Mouse (Mus musculus) layer of hippocampus, postnatal 10 days (tissue): ENCODE data around the gene Hnrnpll. TPM values are rescaled to one million over a fixed set of nuclear protein-coding genes. Genes with fewer than 3 reads are reported as not detected.
"Not testable (repeated sequence)": the region's sequence is repeated elsewhere in the genome, so short reads cannot be mapped to it uniquely, and the experiment has no call there.

ENCODE experiments used
- DNase-seq, 2 experiments: peaks; one replicate each; pipeline ENCODE4 v3.0.0; 2021; ENCODE audit warnings: low spot score in 2 of 2
- total RNA-seq, 2 experiments: library from RNA; stranded (reverse); gene quantifications; 2 replicates each; pipeline ENCODE4 v1.2.3; 2021

The Hnrnpll gene
- total RNA-seq, 2 experiments from 2014 or later: 68.6 to 74.6 TPM

- DNase-seq: not testable (repeated sequence)
Observed at GRCm38 (mm10) chr17:80003851-80004250, 58.3 kb downstream of the Hnrnpll start.

- no peak for DNase-seq
Observed at GRCm38 (mm10) chr17:80002385-80002852, 59.7 kb downstream of the Hnrnpll start.

- no peak for DNase-seq
Observed at GRCm38 (mm10) chr17:79999631-80000030, 62.5 kb downstream of the Hnrnpll start.

GRCm38 (mm10) chr17:79998986-79999385 is 63.1 kb downstream of the Hnrnpll start:
- no peak for DNase-seq

- DNase-seq: no peak
Observed at GRCm38 (mm10) chr17:79995091-79995691, 66.9 kb downstream of the Hnrnpll start.

GRCm38 (mm10) chr17:79992114-79992513 is 70.0 kb downstream of the Hnrnpll start:
- no peak for DNase-seq

GRCm38 (mm10) chr17:79991166-79991958 is 70.8 kb downstream of the Hnrnpll start:
- DNase-seq: no peak

GRCm38 (mm10) chr17:79990161-79990560 is 72.0 kb downstream of the Hnrnpll start:
- no peak for DNase-seq

- DNase-seq: no peak
Observed at GRCm38 (mm10) chr17:79984450-79984849, 77.7 kb downstream of the Hnrnpll start.

- no peak for DNase-seq
Observed at GRCm38 (mm10) chr17:79982955-79983529, 79.1 kb downstream of the Hnrnpll start.

GRCm38 (mm10) chr17:79982548-79982947 is 79.6 kb downstream of the Hnrnpll start:
- no peak for DNase-seq

- no peak for DNase-seq
Observed at GRCm38 (mm10) chr17:79981758-79982481, 80.2 kb downstream of the Hnrnpll start.

- no peak for DNase-seq
Observed at GRCm38 (mm10) chr17:79981348-79981747, 80.8 kb downstream of the Hnrnpll start.

GRCm38 (mm10) chr17:79980421-79981120 is 81.6 kb downstream of the Hnrnpll start:
- no peak for DNase-seq

Other genes with a start within 250 kb of the Hnrnpll start
- 10 to 100 TPM; 60.0 to 60.2 TPM for gene Atl2, start 166.2 kb downstream of the Hnrnpll start, total RNA-seq
- 1 to 10 TPM; 2.9 to 3.7 TPM for gene Galm, start 65.1 kb upstream of the Hnrnpll start, total RNA-seq
- gene Srsf7, start 145.0 kb upstream of the Hnrnpll start, total RNA-seq: 100 to 1,000 TPM; 122 to 141 TPM
- under 1 TPM; 0.16 to 0.22 TPM for gene Ttc39d, start 145.1 kb upstream of the Hnrnpll start, total RNA-seq
- gene Gemin6, start 162.1 kb upstream of the Hnrnpll start, total RNA-seq: 1 to 10 TPM; 5.1 to 6.8 TPM
- gene Morn2, start 227.9 kb upstream of the Hnrnpll start, total RNA-seq: 10 to 100 TPM; 18.5 to 21.9 TPM
- gene Dhx57, start 228.1 kb upstream of the Hnrnpll start, total RNA-seq: 10 to 100 TPM; 54.2 to 59.1 TPM
- gene Arhgef33, start 245.1 kb upstream of the Hnrnpll start, total RNA-seq: 1 to 10 TPM; 2.4 to 2.6 TPM